Mouse (Mus musculus): Measurements from ENCODE around the gene Olfr211.
"Not testable (repeated sequence)": the region's sequence is repeated elsewhere in the genome, so short reads cannot be mapped to it uniquely, and the experiment has no call there.

The Olfr211 gene

DNA sequence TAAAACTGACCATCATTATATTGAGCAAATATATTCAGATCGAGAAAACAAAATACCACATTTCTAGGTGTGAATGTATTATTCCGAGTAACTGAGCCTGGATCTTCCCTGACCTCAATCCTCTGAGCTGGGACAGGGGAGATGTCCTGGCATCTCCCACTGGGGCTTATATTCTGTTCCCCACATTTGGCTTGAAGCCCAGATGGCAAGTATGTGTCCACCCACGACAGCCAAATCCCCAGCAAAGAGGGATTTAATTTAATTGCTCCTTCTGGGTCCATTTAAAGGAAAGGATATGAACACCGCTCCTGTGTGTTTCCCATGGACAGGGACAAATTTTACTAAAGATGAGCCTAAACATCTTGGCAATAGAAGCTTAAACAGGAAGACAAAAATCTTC, at the start of gene Olfr211:
Gene Olfr211 (plus strand): TSS at position 301 of the 400 bp plus-strand sequence.
- DNase-seq (ENCODE audit: low read depth) = no peak

- no peak for DNase-seq (ENCODE audit: low read depth)
These were observed 49.4 kb upstream of the Olfr211 start for GRCm38 (mm10) chr6:116439531-116439930.

DNA sequence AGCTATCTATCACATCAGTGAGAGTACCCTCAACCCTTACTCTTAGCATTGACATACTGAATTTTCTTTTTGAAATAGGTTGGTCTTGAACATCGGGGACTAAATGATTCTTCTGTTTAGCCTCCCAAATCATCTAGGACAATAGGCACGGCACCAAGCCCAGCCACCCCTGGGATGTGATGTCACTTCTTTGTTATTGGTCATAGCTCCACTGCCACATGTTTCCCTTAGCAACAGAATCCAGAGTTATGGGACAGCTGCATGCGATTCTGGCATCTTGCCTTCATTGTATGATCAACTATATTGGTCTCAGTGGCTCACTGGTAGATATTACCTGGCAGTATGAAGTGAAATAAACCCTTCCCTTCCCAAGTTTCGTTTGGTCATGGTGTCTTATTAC, 48.4 kb upstream of the Olfr211 start:
- DNase-seq (ENCODE audit: low read depth) = no peak

DNA sequence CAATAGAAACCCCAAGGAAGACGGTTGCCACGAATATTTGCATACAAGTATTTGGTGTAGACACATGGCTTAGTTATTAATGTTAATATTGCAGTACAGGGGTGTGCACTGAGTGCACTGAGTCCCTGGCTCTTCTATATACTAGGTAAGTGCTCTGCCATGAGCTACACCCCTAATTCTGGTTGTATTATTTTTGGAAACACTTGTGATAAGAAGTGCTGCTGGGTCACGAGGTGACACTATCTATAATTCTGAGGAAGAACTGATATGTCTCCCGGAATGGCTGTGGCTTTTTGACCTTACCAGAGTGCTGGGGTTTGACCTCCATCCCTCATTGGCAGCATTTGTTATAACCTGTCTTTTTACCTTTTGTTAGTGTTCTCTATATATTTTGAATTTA, 48.0 kb upstream of the Olfr211 start:
- DNase-seq (ENCODE audit: low read depth) = no peak

DNA sequence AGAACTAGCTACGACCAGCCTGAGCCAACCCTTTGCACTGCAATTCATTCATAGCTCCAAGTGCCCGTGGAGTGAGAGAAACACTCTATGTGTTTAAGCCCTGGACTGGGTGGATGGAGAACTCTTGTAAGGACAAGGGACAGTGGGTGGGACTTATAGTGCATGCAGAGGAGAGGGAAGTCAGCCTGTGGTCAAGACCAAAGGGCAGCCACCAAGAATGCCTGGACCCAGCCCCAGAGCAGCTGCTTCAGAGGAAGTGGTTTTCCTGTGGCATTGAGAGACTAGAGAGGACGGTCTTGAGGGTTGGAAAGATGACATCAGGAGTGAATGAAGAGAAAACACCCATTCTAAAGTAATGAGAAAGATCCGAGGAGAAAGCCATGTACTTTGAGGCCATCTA, 33.1 kb upstream of the Olfr211 start:
- no peak for DNase-seq (ENCODE audit: low read depth)

- no peak for DNase-seq (ENCODE audit: low read depth)
These were observed 32.4 kb upstream of the Olfr211 start for GRCm38 (mm10) chr6:116456482-116456881.

DNA sequence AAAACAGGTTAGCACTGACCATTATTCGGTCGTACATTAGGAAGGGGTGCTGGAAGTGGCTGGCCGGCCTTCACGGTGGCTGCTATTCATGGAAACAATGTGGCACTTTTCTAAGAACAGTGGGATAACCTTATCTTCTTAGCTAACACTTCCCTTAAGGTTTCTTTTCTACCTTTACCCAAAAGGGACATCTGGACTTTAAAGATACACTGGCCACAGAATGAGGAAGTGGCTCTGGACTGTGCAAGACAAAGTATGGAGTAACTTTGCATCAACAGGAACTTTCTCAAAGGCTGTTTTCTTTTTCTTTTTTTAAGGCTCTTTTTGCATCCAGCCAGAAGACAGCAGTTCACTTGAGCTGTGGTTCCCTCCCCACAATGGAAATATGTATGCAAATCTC, 30.2 kb upstream of the Olfr211 start:
- DNase-seq (ENCODE audit: low read depth) = no peak

DNA sequence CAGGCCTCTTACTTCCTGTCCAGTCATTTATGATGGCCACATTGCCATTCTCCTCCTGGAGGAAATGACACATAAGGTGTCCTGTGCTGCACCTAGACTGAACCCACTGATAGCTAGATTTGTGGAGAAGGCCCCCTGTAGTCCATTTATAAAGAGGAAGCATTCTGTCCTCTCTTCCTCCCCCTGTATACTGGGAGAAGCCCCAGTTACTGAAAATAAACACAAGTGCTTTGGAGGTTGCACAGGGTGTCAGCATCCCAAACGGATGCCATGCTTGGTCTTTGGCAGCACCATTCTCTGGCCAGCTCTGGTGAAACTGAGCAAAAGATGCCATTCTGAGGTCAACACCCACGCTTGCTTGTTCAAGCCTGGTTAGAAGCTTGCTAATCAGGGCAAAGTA, 29.7 kb upstream of the Olfr211 start:
- no peak for DNase-seq (ENCODE audit: low read depth)

DNA sequence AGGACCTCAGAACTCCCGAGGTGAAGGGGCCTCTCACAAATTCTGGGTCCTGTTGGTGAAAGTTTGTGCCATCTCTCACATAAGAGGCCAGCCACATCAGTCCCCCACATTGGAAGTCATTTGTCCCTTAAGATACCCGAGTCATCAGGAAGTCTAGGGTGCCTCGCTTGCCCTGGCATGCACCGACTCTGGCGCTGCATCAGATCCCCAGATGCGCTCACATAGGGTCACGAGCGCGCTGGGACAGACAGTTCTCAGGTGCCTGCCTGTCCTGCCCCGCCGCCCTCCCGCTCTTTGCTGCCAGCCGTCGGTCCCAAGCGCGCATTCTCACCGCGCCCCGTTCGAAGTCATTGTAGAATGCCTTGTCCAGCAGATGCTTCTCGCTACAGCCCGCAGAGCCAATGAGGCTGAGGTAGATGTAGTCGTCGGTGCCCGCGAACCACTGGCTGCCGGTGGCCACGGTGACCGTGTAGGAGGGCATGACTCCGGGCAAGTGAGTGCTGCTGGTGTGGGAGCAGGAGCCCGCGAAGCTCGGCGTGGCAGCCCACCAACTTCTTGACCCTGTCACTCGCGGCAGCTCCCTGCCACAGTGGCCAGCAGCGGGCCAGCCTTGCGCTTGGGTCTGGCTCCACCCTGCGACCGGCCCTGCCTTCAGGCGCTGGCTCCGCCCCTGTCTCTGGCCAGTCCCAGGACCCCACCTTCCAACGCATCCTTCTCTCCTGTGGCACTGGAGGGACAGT, 28.2 kb upstream of the Olfr211 start, which contains the start of gene Alox5:
Gene Alox5 (minus strand): TSS at position 635 of the 740 bp plus-strand sequence.
- no peak for DNase-seq (ENCODE audit: low read depth)

DNA sequence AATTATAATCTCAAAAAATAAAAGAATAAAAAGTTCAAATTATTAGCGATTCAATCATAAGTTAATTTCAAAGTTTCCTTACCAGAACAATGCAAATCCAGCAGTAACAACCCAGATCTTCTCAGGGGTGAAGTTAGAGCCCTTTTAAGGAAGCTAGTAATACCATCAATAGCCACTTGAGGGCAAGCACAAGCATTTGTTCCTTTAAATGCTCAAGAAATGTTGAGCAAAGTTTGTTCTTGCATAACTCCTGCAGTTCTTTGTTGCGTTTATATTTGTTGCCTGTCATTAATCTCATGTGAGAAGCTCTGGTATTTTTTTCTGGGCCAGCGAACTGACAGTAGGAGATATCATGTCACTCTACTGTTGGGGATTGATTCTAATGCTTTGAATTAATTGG, 20.8 kb upstream of the Olfr211 start:
- no peak for DNase-seq (ENCODE audit: low read depth)

DNA sequence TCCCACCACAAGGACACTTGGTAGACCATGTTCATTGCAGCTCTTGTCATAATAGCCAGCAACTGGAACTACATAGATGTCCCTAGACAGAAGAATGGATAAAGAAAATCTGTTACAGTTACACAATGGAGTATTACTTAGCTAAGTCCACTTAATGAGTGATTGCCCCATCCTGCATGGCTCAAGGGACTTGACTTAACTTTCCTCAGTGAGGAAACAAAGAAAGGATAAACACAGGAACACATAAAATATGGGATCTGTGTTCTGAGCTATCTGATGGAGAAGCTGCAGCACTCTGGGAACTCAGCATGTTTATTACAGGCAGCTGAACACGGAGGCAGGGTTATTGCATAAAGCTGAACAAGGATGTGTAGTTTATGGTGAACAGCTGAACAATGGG, 3.8 kb upstream of the Olfr211 start:
- DNase-seq (ENCODE audit: low read depth) = no peak

DNA sequence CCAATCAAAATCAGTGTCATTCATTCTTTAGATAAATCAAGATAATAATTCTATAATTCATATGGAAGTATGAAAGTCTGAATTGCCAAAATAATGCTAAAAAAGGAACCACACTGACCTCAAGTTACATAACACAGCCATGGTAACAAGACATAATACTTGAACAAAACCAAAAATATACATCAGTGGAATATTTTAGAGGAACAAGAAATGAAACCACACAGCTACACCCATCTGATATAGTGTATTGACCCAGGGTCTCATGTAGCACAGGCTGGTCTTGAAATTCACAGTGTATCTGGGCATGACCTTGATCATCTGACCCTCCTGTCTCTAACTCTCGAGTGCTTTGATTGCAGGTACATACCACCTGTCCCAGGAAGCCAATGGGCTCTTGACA, 2.1 kb upstream of the Olfr211 start:
- no peak for DNase-seq (ENCODE audit: low read depth)

GRCm38 (mm10) chr6:116493742-116494141, 4.9 kb downstream of the Olfr211 start:
- no peak for DNase-seq (ENCODE audit: low read depth)

GRCm38 (mm10) chr6:116495960-116496359, 7.1 kb downstream of the Olfr211 start:
- no peak for DNase-seq (ENCODE audit: low read depth)

GRCm38 (mm10) chr6:116506302-116507003, 17.6 kb downstream of the Olfr211 start, which contains the start of gene Olfr212:
Gene Olfr212 (plus strand): TSS chr6:116506516.
- DNase-seq (ENCODE audit: low read depth) = not testable (repeated sequence)

DNA sequence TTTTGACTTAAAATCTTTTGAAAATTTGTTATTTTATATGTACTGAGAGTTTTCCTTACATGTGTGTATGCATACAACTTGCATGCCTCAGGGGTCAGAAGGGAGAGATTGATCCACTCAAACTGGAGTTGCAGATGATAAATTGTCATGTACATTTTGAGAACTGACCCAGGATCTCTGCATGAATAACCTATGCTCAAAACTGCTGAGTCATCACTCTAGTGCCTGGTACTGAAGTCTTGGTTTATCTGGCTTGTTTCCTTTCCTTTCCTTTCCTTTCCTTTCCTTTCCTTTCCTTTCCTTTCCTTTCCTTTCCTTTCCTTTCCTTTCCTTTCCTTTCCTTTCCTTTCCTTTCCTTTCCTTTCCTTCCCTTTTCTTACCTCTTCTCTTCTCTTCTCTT, 25.9 kb downstream of the Olfr211 start:
- no peak for DNase-seq (ENCODE audit: low read depth)

DNA sequence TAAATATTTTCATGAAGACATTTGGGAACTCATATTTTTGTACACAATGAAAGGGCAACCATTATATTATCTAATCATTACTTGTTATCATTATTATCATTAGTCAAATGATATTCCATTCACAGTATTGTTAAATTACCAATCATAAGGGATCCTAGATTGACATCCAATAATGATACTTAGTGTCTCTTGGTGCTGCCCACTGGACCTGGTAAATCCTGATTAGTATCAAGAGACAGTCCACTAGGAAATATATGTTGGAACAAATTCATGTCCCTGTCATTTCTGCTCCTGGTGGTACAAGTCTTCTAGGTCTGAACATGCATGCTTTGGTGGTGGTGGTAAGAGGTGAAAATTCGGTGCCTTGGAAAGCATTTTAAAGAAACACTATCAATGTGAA, 49.3 kb downstream of the Olfr211 start, which contains the start of gene Olfr213:
Gene Olfr213 (plus strand): TSS at position 301 of the 400 bp plus-strand sequence.
- DNase-seq (ENCODE audit: low read depth) = no peak

GRCm38 (mm10) chr6:116542500-116542899, 53.6 kb downstream of the Olfr211 start:
- no peak for DNase-seq (ENCODE audit: low read depth)
